ENCODE assay signal across 21 mouse cellular contexts in genomic region chr12:13208517-13208916, GRCm38 (mm10). TPM values are rescaled to one million over a fixed set of nuclear protein-coding genes. Genes with fewer than 3 reads are reported as not detected.
DNase-seq lines count a peak whose midpoint lies in the region; ATAC-seq lines count a peak whose summit lies in the region.
"Had no signal": no experiment of that assay in that cellular context is flagged by ENCODE, and none has a peak within 500 bp of the region (broad histone marks: within the 10 kb centered on the region; RNA-seq: fewer than 3 reads in every experiment).

No protein-coding gene starts in this region.

- no peak overlapping the region for H3K4me2 ChIP-seq in hindbrain, embryonic 12.5 days (replicated peaks)
- no peak overlapping the region for H3K4me2 ChIP-seq in hindbrain, embryonic 14.5 days (replicated peaks)
- no peak overlapping the region for H3K4me2 ChIP-seq in neural tube, embryonic 11.5 days (ENCODE audit: low read depth)
- no peak overlapping the region for H3K4me2 ChIP-seq in neural tube, embryonic 15.5 days
- H3K4me2 ChIP-seq: heart, embryonic 11.5 days; liver, embryonic 11.5 days had no signal

- 20% methylated on average over 1 of the region's 1 CpGs for WGBS in hindbrain, embryonic 12.5 days
- 23% methylated on average over 1 of the region's 1 CpGs for WGBS in hindbrain, embryonic 14.5 days
- WGBS in neural tube, embryonic 11.5 days = 15% methylated on average over 1 of the region's 1 CpGs
- WGBS in neural tube, embryonic 15.5 days = 35% methylated on average over 1 of the region's 1 CpGs

- H3K9ac ChIP-seq in hindbrain, embryonic 12.5 days = no peak overlapping the region
- no peak overlapping the region for H3K9ac ChIP-seq in hindbrain, embryonic 14.5 days
- H3K9ac ChIP-seq in neural tube, embryonic 11.5 days (ENCODE audit: low read length) = no peak overlapping the region
- no peak overlapping the region for H3K9ac ChIP-seq in neural tube, embryonic 15.5 days (replicated peaks)

- H3K36me3 ChIP-seq in hindbrain, embryonic 12.5 days = no peaks in the 10 kb centered on the region
- no peaks in the 10 kb centered on the region for H3K36me3 ChIP-seq in hindbrain, embryonic 14.5 days (replicated peaks; ENCODE audit: control insufficient read depth, insufficient read depth)
- H3K36me3 ChIP-seq in neural tube, embryonic 11.5 days (ENCODE audit: control insufficient read depth, insufficient read depth, low read length) = no peaks in the 10 kb centered on the region
- no peaks in the 10 kb centered on the region for H3K36me3 ChIP-seq in neural tube, embryonic 15.5 days

- H3K27me3 ChIP-seq in hindbrain, embryonic 12.5 days = 0 out of 2 replicates have a peak, but pooled peaks cover 6% of the 10 kb centered on the region
- H3K27me3 ChIP-seq in hindbrain, embryonic 14.5 days (ENCODE audit: control insufficient read depth, insufficient read depth, low read length) = no peaks in the 10 kb centered on the region
- H3K27me3 ChIP-seq in neural tube, embryonic 11.5 days (ENCODE audit: control insufficient read depth, insufficient read depth, low read length) = no peaks in the 10 kb centered on the region
- no peaks in the 10 kb centered on the region for H3K27me3 ChIP-seq in neural tube, embryonic 15.5 days (replicated peaks)
- H3K27me3 ChIP-seq: Patski had no signal

- no peaks in the 10 kb centered on the region for H3K9me3 ChIP-seq in hindbrain, embryonic 12.5 days (replicated peaks)
- 0 out of 2 replicates have a peak, but pooled peaks cover 4% of the 10 kb centered on the region for H3K9me3 ChIP-seq in hindbrain, embryonic 14.5 days (ENCODE audit: control insufficient read depth, low read length)
- no peaks in the 10 kb centered on the region for H3K9me3 ChIP-seq in neural tube, embryonic 11.5 days (ENCODE audit: control insufficient read depth, low read length)
- H3K9me3 ChIP-seq in neural tube, embryonic 15.5 days (replicated peaks) = no peaks in the 10 kb centered on the region

- H3K4me1 ChIP-seq in hindbrain, embryonic 12.5 days = peaks cover 22% of the 10 kb centered on the region
- H3K4me1 ChIP-seq in hindbrain, embryonic 14.5 days (replicated peaks; ENCODE audit: control insufficient read depth, insufficient read depth, low read length) = peaks cover 10% of the 10 kb centered on the region; the same call in 1 of the 2 replicates
- H3K4me1 ChIP-seq in neural tube, embryonic 11.5 days (ENCODE audit: control insufficient read depth, insufficient read depth, low read length) = peaks cover 21% of the 10 kb centered on the region
- H3K4me1 ChIP-seq in neural tube, embryonic 15.5 days = peaks cover 12% of the 10 kb centered on the region; the same call in 1 of the 2 replicates

- DNase-seq in embryo, embryonic 10 days (ENCODE audit: low spot score) = peak; percentile 39
- no peak for DNase-seq in embryo, embryonic 11 days
- DNase-seq in hindbrain, embryonic 14.5 days (ENCODE audit: low spot score) = no peak
- DNase-seq in neural tube, embryonic 11.5 days (ENCODE audit: low spot score) = peak; percentile 36
- DNase-seq in retina, postnatal 1 day = peak; percentile 38
- DNase-seq in thymus, postnatal 10 days (ENCODE audit: low spot score in 2 of 2) = no peak
- DNase-seq: adrenal gland, postnatal 25 days; cerebellum, adult 11-12 months; cerebellum, postnatal 14 days; heart, postnatal 10 days; layer of hippocampus, postnatal 36 days; lung, adult 2 months; right cerebral cortex, postnatal 25 days; thymus, postnatal 4 days had no signal

- no peak overlapping the region for H3K27ac ChIP-seq in hindbrain, embryonic 12.5 days
- no peak overlapping the region for H3K27ac ChIP-seq in hindbrain, embryonic 14.5 days
- H3K27ac ChIP-seq in neural tube, embryonic 11.5 days (ENCODE audit: low read depth, low read length) = peak overlapping the region; percentile 68
- H3K27ac ChIP-seq in neural tube, embryonic 15.5 days (replicated peaks) = no peak overlapping the region

- H3K4me3 ChIP-seq in hindbrain, embryonic 12.5 days = no peak overlapping the region
- H3K4me3 ChIP-seq in hindbrain, embryonic 14.5 days (replicated peaks; ENCODE audit: low read length) = no peak overlapping the region
- H3K4me3 ChIP-seq in neural tube, embryonic 11.5 days (ENCODE audit: low read depth, low read length) = no peak overlapping the region
- no peak overlapping the region for H3K4me3 ChIP-seq in neural tube, embryonic 15.5 days (replicated peaks)

- ATAC-seq in hindbrain, embryonic 12.5 days (ENCODE audit: low FRiP score) = peak; percentile 44; the same call in 1 of the 2 replicates
- no peak for ATAC-seq in hindbrain, embryonic 14.5 days (ENCODE audit: low FRiP score)
- ATAC-seq in neural tube, embryonic 11.5 days (ENCODE audit: insufficient read depth, low FRiP score, low TSS enrichment) = no peak
- no peak for ATAC-seq in neural tube, embryonic 15.5 days (ENCODE audit: low FRiP score)
- ATAC-seq: hindbrain, embryonic 16.5 days; intestine, postnatal 0 days had no signal

RNA-seq across cellular contexts. Expression of gene Ddx1, which starts 40.5 kb away (rescaled TPM):
- polyA plus RNA-seq in hindbrain, embryonic 12.5 days (2016; fragmentation: Nextera tagmentation; extraction: Ambion mirVana) = 142 TPM in 2 replicates
- 144 and 160 TPM in 2 replicates for polyA plus RNA-seq in hindbrain, embryonic 14.5 days (2014; fragmentation: Nextera tagmentation; extraction: Ambion mirVana)
- 209 and 215 TPM in 2 replicates for polyA plus RNA-seq in neural tube, embryonic 11.5 days (2014; fragmentation: Nextera tagmentation; extraction: Ambion mirVana)
- 130 and 139 TPM in 2 replicates for polyA plus RNA-seq in neural tube, embryonic 15.5 days (2015; fragmentation: Nextera tagmentation; extraction: Ambion mirVana)

Comparison
In these comparisons a context has a peak if more than half of its experiments do, and no peak if none do; other contexts are left out.
1. DNase-seq: peak in embryo, embryonic 10 days (single experiment), neural tube, embryonic 11.5 days (single experiment) and retina, postnatal 1 day (single experiment); none in embryo, embryonic 11 days (single experiment), hindbrain, embryonic 14.5 days (single experiment) and thymus, postnatal 10 days (0 of 2).